Mouse (Mus musculus) spleen, postnatal 4 days (tissue): ENCODE results near the gene Racgap1.

Source experiments
- DNase-seq, 2 experiments: peaks; one replicate each; pipeline ENCODE4 v3.0.0; 2022; ENCODE audit warnings: low spot score in 2 of 2

Gene Racgap1

DNA sequence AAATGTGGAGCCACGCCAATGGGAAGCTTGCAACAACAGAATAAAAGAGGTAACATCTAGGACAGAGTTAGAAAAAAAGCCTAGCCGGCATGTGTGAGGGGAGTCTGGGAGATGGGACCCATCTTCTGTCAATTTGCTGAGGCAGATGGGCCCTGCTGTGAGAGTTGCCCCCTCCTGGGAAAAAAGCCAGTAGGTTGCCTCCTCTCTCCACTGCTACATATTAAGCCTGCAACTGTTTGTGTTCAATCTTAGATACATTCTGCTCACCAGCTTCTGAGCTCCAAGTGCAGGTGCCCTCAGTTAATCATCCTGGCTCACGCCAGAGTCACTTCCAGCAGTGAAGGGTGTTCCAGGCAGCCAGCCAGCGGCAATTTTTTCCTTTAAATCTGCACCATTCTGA, 31.6 kb downstream of the Racgap1 start:
- no peak for DNase-seq

DNA sequence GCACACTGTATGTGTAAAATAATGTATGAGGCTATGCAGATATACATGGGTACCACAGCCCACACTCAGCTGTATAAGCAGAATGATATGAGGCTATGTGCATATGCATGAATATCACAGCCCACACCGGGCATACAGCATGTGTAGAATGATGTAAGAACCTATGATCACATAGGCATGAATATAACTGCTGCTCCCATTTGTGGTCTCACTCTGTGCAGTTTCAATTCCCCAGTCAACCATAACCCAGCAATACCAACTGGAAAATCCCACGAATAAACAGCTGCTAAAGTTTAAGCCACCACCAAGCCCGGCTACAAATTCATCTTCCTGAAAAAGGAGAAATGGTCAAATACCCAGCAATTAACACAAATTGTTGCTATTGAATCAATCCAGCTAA, 32.9 kb downstream of the Racgap1 start:
- no peak for DNase-seq

DNA sequence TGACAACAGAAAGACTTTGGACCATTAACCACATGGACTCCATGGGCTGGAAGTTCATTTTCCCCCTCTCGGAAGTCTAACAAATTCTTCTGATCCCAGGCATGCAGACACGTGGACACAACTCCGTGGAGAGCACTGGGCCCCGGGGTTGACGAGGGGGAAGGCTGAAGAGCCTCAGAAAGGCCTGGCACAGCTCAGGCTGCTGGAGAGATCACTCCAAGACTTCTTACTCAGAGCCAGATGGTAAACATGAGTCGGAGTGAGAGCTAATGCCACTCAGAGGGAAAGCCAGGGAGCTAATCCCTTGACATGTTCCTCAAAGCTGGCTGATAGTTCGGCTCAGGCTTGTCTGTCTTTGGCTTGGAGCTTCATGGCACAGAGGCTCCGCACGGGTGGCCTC, 36.2 kb downstream of the Racgap1 start:
- no peak for DNase-seq

DNA sequence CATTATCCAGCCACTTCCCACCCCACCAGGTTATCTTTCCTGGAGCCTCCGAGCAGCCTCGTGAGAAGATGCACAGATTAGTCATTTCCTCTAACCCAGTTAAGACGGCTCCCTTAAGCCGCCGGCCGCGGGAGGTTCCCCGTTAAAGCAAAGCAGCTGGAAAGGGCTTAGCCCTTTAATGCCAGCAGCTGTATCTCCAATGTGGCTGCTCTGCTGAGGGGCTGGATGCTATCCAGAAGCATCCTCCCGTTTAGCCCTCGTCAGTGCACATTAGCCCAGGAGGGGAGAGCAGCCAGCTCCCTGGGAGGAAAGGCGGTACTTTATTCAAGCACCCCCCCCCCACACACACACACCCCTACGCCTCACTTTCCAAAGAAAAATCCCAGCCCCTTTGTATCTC, 36.7 kb downstream of the Racgap1 start:
- DNase-seq = no peak

DNA sequence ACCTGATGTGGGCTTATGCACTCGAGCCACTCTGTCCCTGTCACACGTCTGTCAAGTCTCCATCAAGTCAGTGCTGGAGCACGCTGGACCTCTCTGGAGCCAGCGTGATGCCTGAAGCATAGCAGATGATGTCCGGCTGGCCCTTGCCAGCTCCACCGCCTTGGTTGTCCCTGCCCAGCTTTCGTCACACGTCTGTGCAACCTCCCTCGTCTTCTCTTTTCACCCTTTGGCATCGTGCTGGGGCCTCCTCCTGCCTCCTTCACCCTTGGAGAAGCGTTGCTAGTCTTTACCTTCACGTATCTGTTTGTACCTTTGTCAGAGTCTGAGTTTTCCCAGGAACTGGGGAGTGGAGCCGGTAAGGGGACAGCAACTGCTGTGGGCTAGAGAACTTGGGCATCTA, 37.2 kb downstream of the Racgap1 start:
- no peak for DNase-seq

DNA sequence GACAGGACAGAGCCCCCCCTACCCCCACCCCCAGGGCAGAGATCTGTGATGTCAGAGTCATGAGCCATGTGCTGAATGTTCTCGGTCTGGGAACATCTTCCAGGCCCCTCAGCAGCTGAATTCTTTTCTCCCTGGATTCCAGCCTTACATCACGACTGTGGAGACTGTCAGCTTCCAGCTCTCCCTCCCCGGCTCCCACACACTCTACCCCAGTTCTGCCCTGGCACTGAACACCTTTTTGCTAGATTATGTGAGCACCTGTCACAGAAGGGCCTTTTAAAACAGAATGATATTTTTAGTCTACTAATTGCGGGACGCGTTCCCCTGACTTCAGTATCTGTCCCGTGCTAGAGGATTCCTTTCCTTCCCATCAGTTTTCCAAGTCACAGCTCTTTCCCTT, 39.9 kb downstream of the Racgap1 start:
- DNase-seq = no peak

DNA sequence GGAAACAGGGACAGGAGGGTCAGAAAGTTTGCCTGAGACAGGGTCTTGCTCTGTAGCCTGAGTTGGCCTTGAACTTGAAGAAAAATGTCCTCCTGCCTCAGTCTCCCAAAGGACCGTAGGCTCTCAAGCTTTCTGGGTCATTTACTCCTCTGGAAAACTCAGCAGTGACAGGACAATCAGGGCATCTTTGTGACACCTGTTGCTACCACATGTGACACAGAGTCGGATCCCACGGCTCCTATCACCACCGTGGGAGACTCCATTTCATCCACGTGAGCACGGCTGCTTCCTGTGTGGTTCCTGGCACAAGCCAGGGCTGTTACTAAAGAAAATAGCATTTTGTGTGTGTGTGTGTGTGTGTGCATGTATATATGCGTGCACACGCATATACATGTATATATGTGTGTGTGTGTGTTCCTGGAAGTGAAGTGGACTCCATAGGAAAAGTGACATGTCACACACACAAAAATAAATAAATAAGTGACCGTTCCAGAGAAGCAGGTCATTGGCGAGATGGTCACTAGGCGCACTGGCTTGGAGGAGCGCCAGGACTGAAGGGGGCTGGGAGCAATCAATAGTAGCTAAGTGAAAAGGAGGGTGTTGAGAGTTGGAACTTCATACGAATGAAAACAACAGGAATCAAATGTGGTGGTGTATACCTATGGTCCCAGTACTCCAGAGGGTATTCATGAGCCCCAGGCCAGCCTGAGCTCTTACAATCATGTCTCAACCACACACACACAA, 42.9 kb downstream of the Racgap1 start:
- DNase-seq = no peak

DNA sequence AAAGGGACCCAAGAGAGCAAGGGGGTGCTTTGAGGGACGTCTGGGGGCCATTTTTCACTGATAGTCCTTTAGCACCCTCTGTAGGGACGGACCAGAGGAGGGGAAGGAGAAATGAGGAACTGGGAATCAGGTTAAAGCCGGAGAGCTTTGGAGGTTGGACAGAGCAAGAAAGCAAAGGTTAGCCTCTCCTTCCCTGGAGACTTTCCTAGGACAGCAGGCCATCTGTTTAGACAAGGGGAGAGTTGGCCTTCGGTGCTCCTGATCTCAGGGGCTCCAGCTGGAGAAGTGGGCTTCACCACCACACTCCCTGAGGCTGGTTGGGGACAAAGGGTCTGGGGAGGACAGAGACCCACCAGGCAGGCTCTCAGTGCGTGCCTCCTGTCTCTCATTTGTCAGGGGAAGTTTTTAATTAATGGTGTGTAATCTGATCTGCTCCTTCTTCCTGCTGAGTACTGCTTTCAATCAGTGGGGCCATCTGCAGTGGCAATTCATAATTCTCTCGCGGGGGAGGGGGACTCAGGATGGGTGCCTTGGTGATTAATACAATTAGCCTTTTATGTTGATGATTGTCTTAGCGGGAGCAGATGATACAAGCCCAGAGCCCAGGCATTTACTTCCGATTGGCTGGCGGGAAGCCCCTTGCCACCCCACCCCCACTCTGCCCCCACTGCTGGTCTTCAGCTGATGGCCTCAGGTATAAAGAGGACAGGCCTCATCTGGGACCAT, 43.9 kb downstream of the Racgap1 start:
- DNase-seq = no peak

DNA sequence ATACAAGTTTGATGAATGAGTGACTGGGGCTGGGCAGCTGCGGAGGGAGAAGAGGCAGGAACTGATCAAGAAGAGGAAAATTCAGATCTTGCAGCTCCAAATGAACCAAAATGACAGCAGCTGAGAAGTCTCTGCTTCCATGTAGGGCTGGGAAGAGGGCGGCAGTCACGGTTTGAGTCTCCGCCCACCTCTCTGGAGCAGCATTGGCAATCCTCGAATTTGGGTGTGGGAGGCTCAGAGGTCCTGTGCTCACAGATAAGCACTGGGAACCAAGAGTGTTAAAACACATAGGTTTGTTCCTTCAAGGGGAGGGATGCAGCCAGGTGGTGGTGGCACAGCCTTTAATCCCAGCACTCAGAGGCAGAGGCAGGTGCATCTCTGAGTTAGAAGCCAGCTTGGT, 44.9 kb downstream of the Racgap1 start:
- peak in 1 of 2 experiments; percentile 46 for DNase-seq

DNA sequence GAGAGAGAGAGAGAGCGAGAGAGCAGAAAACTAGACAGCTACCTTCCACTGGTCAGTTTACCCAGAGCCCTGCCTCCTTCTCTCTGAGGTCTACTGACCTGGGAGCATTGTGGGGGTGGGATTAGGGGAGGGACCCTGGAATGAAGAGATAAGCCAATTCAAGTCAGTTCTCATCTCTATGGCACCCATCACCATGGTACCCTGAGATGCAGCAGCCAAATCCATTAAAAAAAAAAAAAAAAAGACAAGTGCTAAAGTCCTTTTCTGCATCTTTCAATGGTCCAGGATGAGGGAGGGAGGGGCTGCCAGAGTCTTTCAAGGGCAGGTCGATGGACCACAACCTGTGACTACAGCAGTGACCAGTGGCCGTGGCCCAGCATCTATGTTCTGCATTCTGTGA, 45.9 kb downstream of the Racgap1 start:
- DNase-seq = no peak

DNA sequence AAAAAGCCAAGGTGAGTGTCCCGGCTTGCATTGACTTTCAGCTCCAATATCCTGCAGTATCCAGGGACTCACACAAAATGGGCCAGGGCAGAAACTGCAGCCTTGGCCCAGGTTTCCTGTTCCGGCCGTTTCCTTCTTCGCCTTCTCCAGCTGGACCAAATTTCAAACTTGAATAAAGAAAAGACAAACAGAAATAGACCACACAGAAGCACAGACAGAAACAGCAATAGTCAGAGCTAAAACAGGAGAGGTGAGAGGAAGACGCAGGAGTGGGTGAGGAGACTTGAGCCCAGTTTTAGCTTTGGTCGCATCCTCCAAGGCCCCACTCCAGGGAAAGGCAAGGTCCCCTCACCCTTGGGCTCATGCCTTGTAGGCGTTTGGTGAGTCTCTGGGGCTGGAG, 48.2 kb downstream of the Racgap1 start:
- DNase-seq = no peak

DNA sequence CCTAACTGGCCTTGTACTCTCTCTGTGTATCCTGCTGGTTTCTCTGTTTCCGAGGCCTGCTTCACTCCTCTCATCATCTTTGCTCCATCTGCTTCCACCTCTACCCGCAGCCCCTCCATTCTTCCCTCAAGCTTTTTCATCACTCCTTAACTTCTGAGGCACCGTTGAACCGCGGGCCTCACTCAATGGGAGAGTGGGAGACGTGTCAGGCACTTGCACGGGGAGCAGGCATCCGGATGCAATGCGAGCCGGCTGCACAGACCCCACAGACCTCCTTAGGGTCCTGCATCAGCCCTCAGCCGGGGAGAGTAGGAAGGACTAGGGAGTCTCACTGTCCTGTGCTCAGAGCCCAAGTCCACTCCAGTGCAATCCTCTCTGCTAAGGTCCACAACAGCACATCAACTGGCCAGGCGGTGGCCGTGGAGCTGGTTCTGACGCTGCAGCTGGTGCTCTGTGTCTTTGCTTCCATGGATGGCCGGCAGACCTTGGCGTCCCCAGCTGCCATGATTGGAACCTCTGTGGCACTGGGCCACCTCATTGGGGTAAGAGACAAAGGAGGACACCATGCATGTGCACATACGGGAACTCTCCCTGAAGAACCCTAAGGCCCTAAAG, 49.1 kb downstream of the Racgap1 start:
- no peak for DNase-seq

DNA sequence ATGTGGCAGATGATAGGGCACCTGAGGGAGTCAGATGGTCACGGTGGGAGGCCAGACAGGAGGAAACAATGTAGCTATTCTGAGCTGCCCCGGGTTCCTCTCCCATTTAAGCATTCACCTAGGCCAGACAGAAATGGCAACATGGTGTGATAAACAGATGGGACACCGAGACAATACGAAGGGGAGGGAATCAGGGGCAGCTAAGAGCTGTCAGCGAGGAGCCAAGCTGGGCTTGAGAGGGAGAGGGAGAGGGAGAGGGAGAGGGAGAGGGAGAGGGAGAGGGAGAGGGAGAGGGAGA, 49.7 kb downstream of the Racgap1 start:
- no peak for DNase-seq

DNA sequence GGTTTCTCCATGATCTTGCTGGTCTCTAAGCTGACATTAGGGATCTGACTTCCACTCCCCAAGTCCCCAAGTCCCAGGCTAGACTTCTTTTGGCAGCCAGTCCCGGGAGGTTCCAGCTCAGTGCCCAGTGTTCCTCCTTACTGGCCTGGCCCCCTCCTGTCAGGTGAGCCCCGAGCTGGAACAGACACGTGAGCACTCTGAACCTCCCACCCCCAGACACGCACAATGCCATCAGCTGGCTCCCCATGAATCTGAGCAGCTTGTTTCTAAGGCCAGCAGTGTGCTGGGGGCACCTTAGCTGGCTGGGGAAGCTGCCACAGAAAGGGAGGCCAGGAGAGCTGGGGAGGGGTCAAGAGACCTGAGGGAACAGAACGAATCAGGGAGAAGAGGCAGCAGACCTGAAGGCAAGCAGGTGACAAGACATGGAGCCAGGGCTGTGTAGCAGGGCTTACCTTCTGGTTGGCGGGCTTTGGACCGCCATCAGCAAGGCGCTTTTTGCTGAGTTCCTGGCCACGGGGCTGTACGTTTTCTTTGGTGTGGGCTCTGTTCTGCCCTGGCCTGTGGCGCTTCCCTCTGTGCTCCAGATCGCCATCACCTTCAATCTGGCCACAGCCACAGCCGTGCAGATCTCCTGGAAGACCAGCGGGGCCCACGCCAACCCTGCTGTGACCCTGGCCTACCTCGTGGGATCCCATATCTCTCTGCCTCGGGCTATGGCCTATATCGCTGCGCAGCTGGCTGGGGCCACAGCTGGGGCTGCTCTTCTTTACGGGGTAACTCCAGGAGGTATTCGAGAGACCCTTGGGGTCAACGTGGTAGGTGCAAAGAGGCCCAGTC, 50.3 kb downstream of the Racgap1 start, which contains the start of gene Aqp6:
Gene Aqp6 (plus strand): TSS at position 415 of the 837 bp plus-strand sequence.
- DNase-seq = no peak

DNA sequence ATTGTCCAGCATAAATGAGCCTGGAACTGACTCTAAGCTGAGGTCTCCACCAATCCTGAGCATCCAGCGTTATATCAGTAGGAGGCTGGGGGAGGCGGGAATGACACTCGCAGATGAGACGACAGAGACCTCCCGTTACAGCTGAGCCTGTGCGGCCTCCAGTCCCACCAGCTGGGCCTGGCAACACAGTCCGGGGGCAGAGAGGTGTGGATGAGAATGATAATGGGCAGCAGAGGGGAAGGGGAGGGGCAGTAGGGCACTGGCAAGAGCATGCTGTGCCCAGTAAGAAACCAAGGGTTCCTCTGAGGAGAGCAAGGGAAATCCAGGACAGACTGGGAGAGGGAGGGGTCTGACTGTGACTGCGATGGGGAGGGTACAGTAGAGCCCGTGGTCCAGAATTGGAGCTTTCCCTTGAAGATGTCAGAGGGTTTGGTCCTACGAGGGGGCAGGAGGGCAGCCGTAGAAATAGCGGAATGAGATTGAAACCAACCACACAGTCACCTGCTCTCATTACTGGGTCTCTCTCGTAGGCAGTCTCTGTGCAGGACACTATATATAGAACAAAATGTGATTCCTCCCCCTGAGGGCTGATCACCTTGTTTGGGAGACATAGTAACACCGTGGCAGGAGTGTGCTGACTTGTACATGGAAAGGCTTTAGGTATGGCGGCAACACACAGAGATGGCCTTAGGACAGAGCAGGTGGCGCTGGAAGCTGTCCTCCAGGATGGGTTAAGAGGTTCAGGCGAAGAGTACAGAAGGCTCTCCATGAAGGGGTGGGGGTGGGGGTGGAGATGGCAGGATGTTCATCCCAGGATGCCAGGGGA, 52.0 kb downstream of the Racgap1 start:
- DNase-seq = no peak

DNA sequence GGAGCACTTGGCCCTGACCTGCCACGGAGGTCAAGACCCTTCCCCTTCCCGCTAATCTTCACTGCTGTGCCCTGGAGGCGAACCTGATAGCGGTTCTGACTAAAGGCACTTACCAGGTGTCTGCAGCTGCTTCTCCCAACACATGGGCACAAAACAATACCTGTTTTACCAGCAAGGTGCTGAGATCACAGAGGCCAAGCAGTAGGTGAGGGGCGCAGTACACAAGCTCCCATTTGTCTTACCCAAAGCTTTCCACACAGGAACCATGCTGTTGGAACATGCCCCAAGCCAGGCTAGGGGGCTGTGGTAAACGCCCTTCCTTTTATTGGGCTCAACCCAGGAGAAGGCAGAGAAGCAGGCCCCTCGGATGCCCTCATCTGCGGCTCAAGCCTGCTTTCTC, 53.9 kb downstream of the Racgap1 start:
- DNase-seq = no peak

DNA sequence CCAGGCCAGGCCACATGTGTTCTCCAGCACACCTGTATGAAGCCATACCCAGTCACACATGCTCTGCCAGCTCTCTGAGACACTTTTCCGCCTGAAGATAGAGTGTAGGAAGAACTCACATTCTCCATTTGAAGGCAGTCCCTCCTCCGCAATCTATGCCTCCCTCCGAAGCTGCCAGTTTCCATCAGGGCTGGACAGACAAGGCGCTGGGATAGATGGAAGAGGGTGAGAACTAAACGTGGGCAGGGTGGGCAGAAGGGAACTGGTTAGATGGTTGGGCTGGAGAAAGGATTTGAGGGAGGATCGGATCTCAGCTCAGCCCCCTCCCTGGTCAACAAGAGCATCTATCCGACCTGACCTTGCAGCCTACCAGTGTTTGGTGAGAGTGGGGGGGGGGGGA, 54.6 kb downstream of the Racgap1 start:
- DNase-seq = no peak

DNA sequence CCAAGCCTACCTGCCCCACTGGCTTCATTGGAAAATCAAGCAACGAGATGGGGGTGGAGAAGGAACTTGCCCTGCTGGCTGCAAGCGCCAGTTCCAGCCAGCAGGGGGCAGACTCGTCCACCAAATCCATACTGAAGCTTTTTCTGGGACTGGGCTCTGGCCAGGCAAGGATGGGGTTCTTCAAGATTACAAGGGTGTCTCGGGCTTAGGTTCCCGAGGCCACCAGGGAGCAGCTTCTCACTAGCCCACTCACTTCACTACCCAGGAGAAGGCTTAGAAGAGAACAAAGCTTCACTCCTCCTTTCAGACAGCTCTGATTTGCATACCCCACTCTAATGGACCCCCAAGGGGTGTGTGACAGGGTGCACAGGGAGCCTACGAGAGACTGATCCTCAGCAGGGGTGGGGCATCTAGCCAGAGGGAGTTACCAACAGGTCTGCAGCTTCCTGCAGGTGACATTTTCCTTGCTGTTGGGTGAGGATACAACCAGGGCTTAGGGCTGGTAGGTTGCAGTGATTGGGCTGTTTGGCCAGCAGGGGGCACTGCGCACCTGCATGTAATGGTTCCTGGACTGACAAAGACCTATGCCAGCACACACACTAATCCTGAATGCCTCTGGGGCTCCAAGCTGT, 55.3 kb downstream of the Racgap1 start:
- peak; percentile 79 to 91 for DNase-seq

DNA sequence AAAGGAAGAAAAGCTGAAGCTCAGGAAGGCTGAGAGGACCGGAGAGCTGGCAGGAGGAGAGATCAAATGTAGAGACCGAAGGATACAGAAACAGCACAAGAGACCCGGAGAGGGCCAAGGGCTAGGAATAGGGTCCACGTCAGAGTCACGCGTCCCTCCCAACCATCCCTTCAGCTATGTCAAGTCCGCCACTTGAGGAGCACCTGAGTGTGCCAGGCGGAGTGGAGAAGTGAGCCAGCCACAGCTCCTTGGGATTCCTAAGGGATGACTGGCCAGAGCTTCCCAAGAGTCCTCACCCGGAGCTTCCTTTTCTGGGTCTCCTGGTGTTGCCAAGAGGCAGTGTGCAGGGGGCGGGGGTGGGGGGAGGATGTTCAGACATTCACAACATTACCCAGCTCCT, 56.5 kb downstream of the Racgap1 start:
- DNase-seq = no peak

DNA sequence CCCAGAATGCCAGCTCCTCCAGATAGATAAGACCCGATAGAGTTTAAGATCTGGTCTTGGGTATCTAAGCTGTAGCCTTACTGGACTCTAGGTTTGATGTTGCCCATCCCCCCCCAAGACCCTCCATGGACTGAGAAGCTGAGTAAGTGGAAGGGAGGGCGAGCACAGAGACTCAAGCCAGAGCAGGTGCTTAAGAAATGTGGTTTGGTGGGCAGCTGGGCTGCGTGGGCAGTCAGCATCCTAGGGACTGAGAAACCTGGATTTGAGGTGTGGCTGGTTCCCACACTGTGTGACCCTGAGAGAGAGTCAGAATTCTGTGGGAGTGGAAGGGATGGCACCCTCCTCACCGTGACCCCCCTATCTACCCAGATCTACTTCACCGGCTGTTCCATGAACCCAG, 58.6 kb downstream of the Racgap1 start:
- DNase-seq = no peak

DNA sequence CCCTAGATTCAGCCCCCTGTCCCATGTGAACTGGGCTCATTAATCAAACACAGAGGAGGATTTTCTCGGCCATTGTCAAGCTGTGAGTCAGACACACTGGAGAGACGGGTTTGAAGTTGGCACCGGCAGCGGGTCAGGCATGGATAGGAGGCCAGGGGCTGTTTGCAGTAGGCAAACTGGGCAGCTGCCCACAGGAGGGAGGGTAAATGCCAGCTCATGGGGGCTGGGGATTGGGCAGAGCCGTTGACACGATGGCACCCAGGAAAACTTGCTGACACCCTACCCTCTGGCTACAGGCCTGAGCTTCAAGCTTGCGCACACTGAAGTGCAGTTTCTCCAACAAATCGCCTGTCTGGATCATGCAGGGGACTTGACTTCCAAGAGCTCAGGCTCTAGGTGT, 59.3 kb downstream of the Racgap1 start:
- DNase-seq = no peak
